Mouse (Mus musculus) kidney, adult 2 months (tissue): ENCODE data around the gene Hic1. TPM values are rescaled to one million over a fixed set of nuclear protein-coding genes. Genes with fewer than 3 reads are reported as not detected.
A peak's percentile ranks its signal among the peaks of the same experiment; 100 is the strongest.

Experiments
- DNase-seq: peaks from one replicate; pipeline ENCODE4 v3.0.0; 2021
- H3K27ac ChIP-seq: fragments of 200-500 bp; 2 replicates; pipeline ENCODE4 v1.5.1; 2012; ENCODE audit warnings: low read depth, low read length, control low read depth, inconsistent platforms; ENCODE audit not compliant: insufficient read depth
- H3K27me3 ChIP-seq: fragments of 200-500 bp; replicated peaks from 2 replicates; pipeline ENCODE4 v1.6.1; 2012; ENCODE audit warnings: mild to moderate bottlenecking, moderate library complexity, low read length, inconsistent platforms; ENCODE audit not compliant: control insufficient read depth, insufficient read depth
- H3K36me3 ChIP-seq: fragments of 200-500 bp; 2 replicates; pipeline ENCODE4 v1.6.1; 2012; ENCODE audit warnings: mild to moderate bottlenecking, moderate library complexity, low read length, inconsistent platforms; ENCODE audit not compliant: control insufficient read depth, insufficient read depth
- H3K4me1 ChIP-seq: fragments of 200-500 bp; 2 replicates; pipeline ENCODE4 v1.6.1; 2011; ENCODE audit warnings: low read length; ENCODE audit not compliant: control insufficient read depth, insufficient read depth
- H3K4me3 ChIP-seq: fragments of 200-500 bp; 2 replicates; pipeline ENCODE4 v1.5.1; 2011; ENCODE audit warnings: mild to moderate bottlenecking, low read depth, low read length, control low read depth; ENCODE audit not compliant: insufficient read depth
- CTCF ChIP-seq: fragments of 200-500 bp; conservative IDR thresholded peaks from 2 replicates; pipeline ENCODE4 v1.5.1; 2011; ENCODE audit warnings: low read depth, mild to moderate bottlenecking, control low read depth, low read length, moderate library complexity, mixed read lengths; ENCODE audit not compliant: insufficient read depth, insufficient read length
- POLR2A ChIP-seq: fragments of 200-500 bp; IDR thresholded peaks from one replicate; pipeline ENCODE4 v1.6.1; 2011; ENCODE audit warnings: low read depth, low read length, control low read depth
- WGBS: fragments of 180-500 bp; shearing (Covaris S2); methylation state at CpG from one replicate; pipeline ENCODE4 v1.1.7; 2018; 5-methylcytosine and 5-hydroxymethylcytosine counted together
- polyA plus RNA-seq: library from polyadenylated mRNA; depleted of rRNA; stranded (reverse); fragments of >200 nt; gene quantifications from 2 replicates; pipeline ENCODE4 v1.2.3, GENCODE M21; 2012

The Hic1 gene
- polyA plus RNA-seq, 1 experiment: 8.6 TPM

DNA sequence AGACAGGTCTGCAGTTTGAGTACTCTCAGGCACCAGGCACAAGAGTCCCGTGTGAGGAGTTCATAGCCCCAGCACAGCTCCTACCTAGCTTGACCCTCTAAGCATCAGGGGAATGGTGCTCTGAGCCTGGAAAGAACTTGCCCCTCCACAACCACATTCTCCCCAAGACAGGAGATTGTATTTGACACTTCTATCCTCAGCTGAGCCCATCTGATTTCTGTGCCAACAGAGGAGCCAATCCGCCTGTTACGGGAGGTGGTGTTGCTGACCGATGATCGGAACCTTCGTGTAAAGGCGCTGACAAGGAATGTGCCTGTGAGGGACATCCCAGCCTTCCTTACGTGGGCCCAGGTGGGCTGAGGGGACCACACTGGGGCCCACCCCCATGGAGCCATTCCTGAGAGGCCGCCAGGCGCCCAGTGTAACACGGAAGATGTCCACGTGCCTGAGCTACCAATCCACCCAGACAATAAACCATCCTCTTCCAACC, 6.7 kb downstream of the Hic1 start:
- no peak overlapping the region for H3K4me3 ChIP-seq
- 0 out of 2 replicates have a peak overlapping the region, but pooled peaks have one; percentile 19 for H3K27ac ChIP-seq
- peaks cover 9% of the 10 kb centered on the region; the same call in 1 of the 2 replicates for H3K4me1 ChIP-seq
- no peaks in the 10 kb centered on the region; the same call in 1 of the 2 replicates for H3K36me3 ChIP-seq
- no peak for DNase-seq
- no peaks in the 10 kb centered on the region for H3K27me3 ChIP-seq
- 86% methylated on average over 12 of the region's 12 CpGs for WGBS
- TF ChIP-seq POLR2A (no peak), CTCF (no peak)

DNA sequence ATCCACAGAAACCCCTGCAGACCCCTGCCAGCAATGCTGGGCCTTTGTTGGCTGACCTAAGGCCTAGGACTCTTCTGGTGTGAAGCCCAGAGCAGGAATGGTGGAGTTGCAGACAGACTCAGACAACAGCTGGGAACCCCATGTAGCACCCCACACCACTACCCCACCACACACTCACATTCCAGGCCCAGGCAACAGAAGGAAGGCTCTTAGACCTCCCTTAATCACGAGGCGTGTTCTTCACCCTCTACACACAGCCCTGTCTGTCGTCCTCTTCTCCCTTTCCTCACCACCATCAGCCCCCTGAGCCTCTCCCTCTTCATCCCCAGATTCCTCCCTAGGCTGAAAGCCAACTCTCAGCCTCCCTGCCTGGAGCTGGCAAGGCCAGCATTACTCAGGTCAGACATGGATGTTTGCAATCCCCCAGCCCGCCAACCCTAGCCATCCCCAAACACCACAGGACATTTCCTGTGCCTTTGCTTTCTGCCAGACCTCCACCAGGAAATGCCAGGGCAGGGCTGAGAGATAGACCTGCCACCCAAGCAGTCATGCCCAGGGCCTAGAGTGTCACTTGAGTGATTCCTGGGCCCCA, 7.8 kb downstream of the Hic1 start:
- Histone ChIP-seq H3K27ac (no peak overlapping the region), H3K36me3 (no peaks in the 10 kb centered on the region; the same call in 1 of the 2 replicates), H3K27me3 (no peaks in the 10 kb centered on the region), H3K4me3 (no peak overlapping the region), H3K4me1 (peaks cover 14% of the 10 kb centered on the region; the same call in 1 of the 2 replicates)
- WGBS: 72% methylated on average over 4 of the region's 4 CpGs
- DNase-seq: no peak
- TF ChIP-seq CTCF (no peak), POLR2A (no peak)

DNA sequence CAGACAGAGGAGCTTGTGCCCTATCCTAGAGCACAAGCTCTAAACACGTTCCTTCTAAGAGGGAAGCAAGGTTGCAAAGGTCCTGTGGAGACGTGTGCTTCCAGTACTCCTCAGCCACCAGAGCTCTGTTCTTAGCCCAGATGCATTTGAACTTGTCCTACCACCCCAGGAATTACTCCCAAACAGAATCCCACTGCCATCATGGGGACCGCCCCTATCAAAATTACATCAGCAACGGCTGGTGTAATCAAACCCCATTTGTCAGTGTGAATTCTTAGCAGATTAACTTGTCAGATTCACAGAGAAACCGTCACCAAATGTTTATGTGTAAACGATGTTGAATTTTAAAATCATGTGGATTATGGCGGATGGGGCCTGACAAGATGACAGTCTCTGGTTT, 8.4 kb downstream of the Hic1 start:
- TF ChIP-seq POLR2A (no peak), CTCF (no peak)
- DNase-seq: no peak
- Histone ChIP-seq H3K27me3 (no peaks in the 10 kb centered on the region), H3K27ac (no peak overlapping the region), H3K36me3 (no peaks in the 10 kb centered on the region; the same call in 1 of the 2 replicates), H3K4me1 (peaks cover 14% of the 10 kb centered on the region; the same call in 1 of the 2 replicates), H3K4me3 (no peak overlapping the region)
- WGBS: 75% methylated on average over 7 of the region's 7 CpGs

- WGBS: 58% methylated on average over 2 of the region's 2 CpGs
- H3K4me1 ChIP-seq: peaks cover 10% of the 10 kb centered on the region; the same call in 1 of the 2 replicates
- H3K36me3 ChIP-seq: no peaks in the 10 kb centered on the region; the same call in 1 of the 2 replicates
- no peak overlapping the region for H3K4me3 ChIP-seq
- no peak overlapping the region for H3K27ac ChIP-seq
- DNase-seq: peak; percentile 68
- no peaks in the 10 kb centered on the region for H3K27me3 ChIP-seq
- TF ChIP-seq POLR2A (no peak), CTCF (peak; percentile 71)
These were observed 9.8 kb downstream of the Hic1 start for GRCm38 (mm10) chr11:75159564-75159963.

- Histone ChIP-seq H3K27ac (peak overlapping the region; percentile 24; the same call in 1 of the 2 replicates), H3K27me3 (no peaks in the 10 kb centered on the region), H3K4me1 (peaks cover 11% of the 10 kb centered on the region; the same call in 1 of the 2 replicates), H3K4me3 (no peak overlapping the region), H3K36me3 (no peaks in the 10 kb centered on the region; the same call in 1 of the 2 replicates)
- no peak for TF ChIP-seq POLR2A
- DNase-seq: no peak
- WGBS: 84% methylated on average over 14 of the region's 14 CpGs
These were observed 10.9 kb downstream of the Hic1 start for GRCm38 (mm10) chr11:75158432-75158831.

DNA sequence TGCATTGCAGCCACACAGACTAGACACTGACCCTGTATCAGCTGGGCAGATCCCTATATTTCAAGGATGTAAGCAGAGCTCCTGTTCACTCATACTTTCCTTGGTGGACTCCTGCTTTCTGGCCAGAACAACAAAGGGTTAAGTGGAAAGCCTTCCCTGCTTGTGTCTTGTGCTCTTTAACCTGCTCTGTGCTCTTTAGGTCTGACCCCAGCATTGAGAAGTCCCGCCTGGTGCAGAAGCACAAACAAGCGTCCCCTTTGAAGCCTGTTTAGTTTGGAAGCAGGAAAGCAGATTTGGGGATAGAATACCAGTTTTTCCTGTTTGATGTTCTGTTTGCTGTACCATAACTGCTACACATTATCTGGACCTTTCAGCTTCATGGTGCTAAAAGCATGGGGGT, 11.4 kb downstream of the Hic1 start:
- peak overlapping the region; percentile 32; the same call in 1 of the 2 replicates for H3K27ac ChIP-seq
- WGBS: 49% methylated on average over 2 of the region's 2 CpGs
- no peaks in the 10 kb centered on the region; the same call in 1 of the 2 replicates for H3K36me3 ChIP-seq
- peaks cover 6% of the 10 kb centered on the region; the same call in 1 of the 2 replicates for H3K4me1 ChIP-seq
- no peaks in the 10 kb centered on the region for H3K27me3 ChIP-seq
- no peak for TF ChIP-seq POLR2A
- TF ChIP-seq CTCF: no peak
- H3K4me3 ChIP-seq: no peak overlapping the region
- no peak for DNase-seq

DNA sequence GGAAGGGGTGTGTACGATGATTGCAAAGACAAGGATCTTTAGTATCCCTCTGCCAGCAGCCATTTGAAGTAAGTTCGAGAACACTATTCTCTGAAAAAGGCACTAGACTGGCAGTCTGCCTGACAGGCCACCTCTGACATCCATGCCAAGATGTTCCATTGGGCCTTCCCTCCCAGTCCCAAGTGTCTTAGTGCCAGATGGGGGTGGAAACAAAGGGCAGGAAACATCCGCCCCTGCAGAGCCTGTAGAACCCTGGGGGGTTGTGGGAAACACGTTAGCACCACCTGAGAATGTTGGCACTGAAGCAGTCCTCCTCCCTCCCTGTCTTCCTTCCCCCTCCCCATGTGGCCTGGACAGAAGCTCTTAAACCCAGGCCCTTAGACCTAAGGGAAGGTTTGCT, 12.3 kb downstream of the Hic1 start:
- TF ChIP-seq POLR2A: no peak
- no peak for TF ChIP-seq CTCF
- H3K4me3 ChIP-seq: no peak overlapping the region
- DNase-seq: peak; percentile 63
- no peaks in the 10 kb centered on the region for H3K36me3 ChIP-seq
- H3K4me1 ChIP-seq: peaks cover 10% of the 10 kb centered on the region; the same call in 1 of the 2 replicates
- peak overlapping the region; percentile 37 for H3K27ac ChIP-seq
- no peaks in the 10 kb centered on the region for H3K27me3 ChIP-seq
- 46% methylated on average over 4 of the region's 4 CpGs for WGBS

- Histone ChIP-seq H3K27ac (peak overlapping the region; percentile 37), H3K27me3 (no peaks in the 10 kb centered on the region), H3K36me3 (no peaks in the 10 kb centered on the region), H3K4me3 (no peak overlapping the region), H3K4me1 (peaks cover 10% of the 10 kb centered on the region; the same call in 1 of the 2 replicates)
- no peak for TF ChIP-seq POLR2A
- no peak for DNase-seq
- WGBS: 73% methylated on average over 5 of the region's 5 CpGs
These were observed 12.9 kb downstream of the Hic1 start for GRCm38 (mm10) chr11:75156416-75156815.
